Mouse (Mus musculus) hindbrain, embryonic 14.5 days (tissue): ENCODE results near the gene Adh6a. TPM values are rescaled to one million over a fixed set of nuclear protein-coding genes. Genes with fewer than 3 reads are reported as not detected.

Experiments
- ATAC-seq: fragments of 200-750 bp; cut with Nextera tagmentation; 2 replicates; pipeline ENCODE4 v1.8.0; 2017; ENCODE audit warnings: moderate number of reproducible peaks, mild to moderate bottlenecking, moderate TSS enrichment, moderate library complexity; ENCODE audit not compliant: low FRiP score
- DNase-seq: peaks from one replicate; pipeline ENCODE4 v3.0.0-alpha.2; 2015; ENCODE audit warnings: low spot score
- H3K27ac ChIP-seq: fragments of 300-500 bp; sonication (generic); 2 replicates; pipeline ENCODE4 v1.5.1; 2014; ENCODE audit warnings: mild to moderate bottlenecking, moderate library complexity
- H3K27me3 ChIP-seq: fragments of 300-500 bp; sonication (generic); 2 replicates; pipeline ENCODE4 v1.6.1; 2014; ENCODE audit warnings: mild to moderate bottlenecking, low read length, mixed read lengths; ENCODE audit not compliant: control insufficient read depth, insufficient read depth
- H3K36me3 ChIP-seq: fragments of 300-500 bp; sonication (generic); replicated peaks from 2 replicates; pipeline ENCODE4 v1.6.1; 2014; ENCODE audit not compliant: control insufficient read depth, insufficient read depth
- H3K4me1 ChIP-seq: fragments of 300-500 bp; sonication (generic); replicated peaks from 2 replicates; pipeline ENCODE4 v1.6.1; 2014; ENCODE audit warnings: antibody characterized with exemption, low read length, mixed read lengths; ENCODE audit not compliant: control insufficient read depth, insufficient read depth
- H3K4me2 ChIP-seq: fragments of 300-500 bp; sonication (generic); replicated peaks from 2 replicates; pipeline ENCODE4 v1.6.1; 2014; ENCODE audit warnings: mild to moderate bottlenecking, moderate library complexity
- H3K4me3 ChIP-seq: fragments of 300-500 bp; sonication (generic); replicated peaks from 2 replicates; pipeline ENCODE4 v1.5.1; 2014; ENCODE audit warnings: mild to moderate bottlenecking, low read length
- H3K9ac ChIP-seq: fragments of 300-500 bp; sonication (generic); 2 replicates; pipeline ENCODE4 v1.6.1; 2014
- H3K9me3 ChIP-seq: fragments of 300-500 bp; sonication (generic); 2 replicates; pipeline ENCODE4 v1.6.1; 2016; ENCODE audit warnings: low read length; ENCODE audit not compliant: control insufficient read depth
- WGBS: fragments of 180-500 bp; shearing (Covaris S2); extraction: QIAGEN DNeasy Blood & Tissue Kit; methylation state at CpG from one replicate; pipeline ENCODE4 v1.1.7; 2014; 5-methylcytosine and 5-hydroxymethylcytosine counted together
- polyA plus RNA-seq: library from polyadenylated mRNA; unstranded; fragments of >200 nt; fragmentation: Nextera tagmentation; extraction: Ambion mirVana; gene quantifications from 2 replicates; pipeline ENCODE4 v1.2.1, GENCODE M21; 2014

Adh6a gene
- not detected in 2 replicates for polyA plus RNA-seq

DNA sequence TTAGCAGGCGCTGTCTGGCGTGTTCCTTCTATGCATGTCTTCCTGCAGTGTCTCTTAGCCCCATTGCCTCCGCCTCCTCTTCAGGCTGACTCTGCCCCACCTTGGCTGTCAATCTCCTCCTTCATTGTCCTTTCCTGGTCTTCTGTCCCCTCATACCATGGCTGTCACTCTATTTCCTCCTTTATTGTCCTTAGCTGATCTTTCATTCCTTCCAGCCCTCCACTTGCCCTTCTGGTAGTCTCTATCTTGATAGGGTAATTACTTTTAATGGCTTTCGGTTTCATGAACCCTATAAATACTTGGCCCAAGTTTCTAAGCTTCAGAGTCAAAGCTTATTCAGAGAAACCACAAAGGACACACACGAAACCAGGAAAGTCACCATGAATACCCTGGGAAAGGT is at the start of gene Adh6a:
Adh6a (plus strand) TSS at position 322 of the 400 bp plus-strand sequence.
- WGBS: 82% methylated on average over 5 of the region's 5 CpGs
- H3K27me3 ChIP-seq: no peaks in the 10 kb centered on the region
- H3K27ac ChIP-seq: no peak within 1 kb of the TSS
- no peak within 1 kb of the TSS for H3K4me2 ChIP-seq
- no peak within 1 kb of the TSS for H3K4me3 ChIP-seq
- no peaks in the 10 kb centered on the region for H3K4me1 ChIP-seq
- no peaks in the 10 kb centered on the region for H3K9me3 ChIP-seq
- ATAC-seq: no peak
- no peak for DNase-seq
- H3K9ac ChIP-seq: no peak within 1 kb of the TSS
- no peaks in the 10 kb centered on the region for H3K36me3 ChIP-seq

DNA sequence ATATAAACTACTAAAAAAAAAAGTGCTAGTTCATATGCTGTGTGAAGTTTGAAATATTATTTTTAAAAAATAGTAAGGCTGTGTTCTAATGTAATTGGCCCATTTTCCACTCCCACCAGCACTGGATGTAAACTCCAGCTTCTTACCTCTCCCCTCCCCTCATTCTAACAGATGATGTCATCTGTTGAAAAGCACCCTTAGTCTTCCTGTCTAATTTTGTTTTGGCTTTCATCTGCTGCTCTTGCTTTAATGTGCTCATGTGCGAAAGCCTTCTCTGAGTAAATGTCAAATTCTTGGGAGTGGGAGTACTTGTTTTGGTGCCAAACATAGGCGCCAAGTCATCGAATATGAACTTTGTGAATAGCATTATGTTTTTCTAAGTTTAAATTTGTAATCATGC is 48.4 kb upstream of the Adh6a start:
- H3K9me3 ChIP-seq: no peaks in the 10 kb centered on the region
- DNase-seq: no peak
- 80% methylated on average over 3 of the region's 3 CpGs for WGBS

DNA sequence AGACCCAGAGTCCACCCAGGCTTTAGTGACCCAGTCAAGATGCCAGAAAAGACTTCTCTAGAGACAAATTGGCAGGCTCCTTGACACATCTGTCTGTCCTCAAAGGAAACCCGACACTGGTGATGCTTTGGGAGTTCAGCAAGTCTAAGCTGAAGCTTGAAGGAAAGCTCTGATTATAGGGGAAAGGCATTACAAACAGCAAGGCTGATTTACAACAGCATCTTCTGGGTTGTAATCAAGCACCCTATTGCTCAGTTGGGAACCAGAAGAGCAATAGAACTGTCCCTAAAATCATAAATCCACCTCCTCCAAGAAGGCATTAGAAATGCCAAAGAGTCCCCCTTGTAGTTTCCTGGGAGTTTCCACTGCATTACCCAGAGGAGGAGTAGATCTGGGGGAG is 42.6 kb upstream of the Adh6a start:
- DNase-seq (no peak), ATAC-seq (no peak)
- 57% methylated on average over 1 of the region's 1 CpGs for WGBS
- H3K4me2 ChIP-seq: no peak overlapping the region
- H3K27me3 ChIP-seq: no peaks in the 10 kb centered on the region
- no peaks in the 10 kb centered on the region for H3K9me3 ChIP-seq
- H3K4me3 ChIP-seq: no peak overlapping the region
- H3K9ac ChIP-seq: no peak overlapping the region
- no peak overlapping the region for H3K27ac ChIP-seq
- no peaks in the 10 kb centered on the region for H3K4me1 ChIP-seq
- H3K36me3 ChIP-seq: no peaks in the 10 kb centered on the region

More for the DNA sequence above, 48.4 kb upstream of the Adh6a start:
- no peak overlapping the region for H3K9ac ChIP-seq
- no peak overlapping the region for H3K4me2 ChIP-seq
- H3K27ac ChIP-seq: no peak overlapping the region
- no peaks in the 10 kb centered on the region for H3K4me1 ChIP-seq
- no peaks in the 10 kb centered on the region for H3K36me3 ChIP-seq
- H3K27me3 ChIP-seq: no peaks in the 10 kb centered on the region
- no peak overlapping the region for H3K4me3 ChIP-seq
- ATAC-seq: no peak

DNA sequence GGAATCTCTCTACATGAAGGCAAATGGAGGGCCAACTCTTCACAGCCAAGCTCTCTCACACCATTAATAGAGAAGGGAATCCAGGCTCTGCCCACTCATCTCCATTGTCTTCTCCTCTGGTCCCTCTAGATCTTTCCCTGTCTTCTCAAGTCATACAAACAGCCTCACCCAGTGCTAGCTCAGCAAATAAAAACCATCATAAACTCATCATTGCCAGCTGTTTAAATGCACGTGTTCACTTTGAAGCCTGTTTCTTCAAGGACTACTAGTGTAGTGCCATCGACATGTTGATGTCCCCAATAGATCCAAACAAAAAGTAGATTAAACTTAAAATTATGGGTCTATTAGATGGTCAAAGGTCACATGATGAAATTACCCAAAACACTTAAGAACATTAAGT is 41.8 kb upstream of the Adh6a start:
- H3K4me2 ChIP-seq: no peak overlapping the region
- H3K36me3 ChIP-seq: no peaks in the 10 kb centered on the region
- WGBS: 94% methylated on average over 2 of the region's 2 CpGs
- no peak overlapping the region for H3K9ac ChIP-seq
- H3K4me1 ChIP-seq: no peaks in the 10 kb centered on the region
- H3K27ac ChIP-seq: no peak overlapping the region
- no peak overlapping the region for H3K4me3 ChIP-seq
- no peaks in the 10 kb centered on the region for H3K9me3 ChIP-seq
- DNase-seq (no peak), ATAC-seq (no peak)
- no peaks in the 10 kb centered on the region for H3K27me3 ChIP-seq

DNA sequence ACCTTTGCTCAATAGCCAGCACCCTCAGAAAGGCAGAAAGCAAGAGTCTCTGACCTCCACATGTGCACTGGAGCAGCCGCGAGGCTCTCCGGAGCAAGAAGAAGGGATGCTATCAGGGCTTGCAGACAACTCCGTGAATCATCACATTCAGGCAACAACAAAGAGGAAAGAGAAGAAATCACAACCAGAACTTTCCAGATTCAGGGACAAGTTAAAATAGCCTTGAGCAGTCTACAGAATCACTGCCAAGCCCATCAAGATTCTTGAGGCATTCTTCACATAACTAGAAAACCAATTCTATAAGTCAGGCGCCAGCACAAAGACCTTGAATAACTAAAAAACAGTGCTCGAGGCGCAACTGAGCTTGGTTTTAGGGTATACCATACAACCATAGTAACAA is 40.0 kb upstream of the Adh6a start:
- DNase-seq: no peak
- Histone ChIP-seq H3K27me3 (no peaks in the 10 kb centered on the region), H3K36me3 (no peaks in the 10 kb centered on the region), H3K9ac (no peak overlapping the region), H3K4me3 (no peak overlapping the region), H3K4me1 (no peaks in the 10 kb centered on the region), H3K9me3 (no peaks in the 10 kb centered on the region), H3K4me2 (no peak overlapping the region), H3K27ac (no peak overlapping the region)
- no peak for ATAC-seq
- WGBS: 90% methylated on average over 7 of the region's 7 CpGs

DNA sequence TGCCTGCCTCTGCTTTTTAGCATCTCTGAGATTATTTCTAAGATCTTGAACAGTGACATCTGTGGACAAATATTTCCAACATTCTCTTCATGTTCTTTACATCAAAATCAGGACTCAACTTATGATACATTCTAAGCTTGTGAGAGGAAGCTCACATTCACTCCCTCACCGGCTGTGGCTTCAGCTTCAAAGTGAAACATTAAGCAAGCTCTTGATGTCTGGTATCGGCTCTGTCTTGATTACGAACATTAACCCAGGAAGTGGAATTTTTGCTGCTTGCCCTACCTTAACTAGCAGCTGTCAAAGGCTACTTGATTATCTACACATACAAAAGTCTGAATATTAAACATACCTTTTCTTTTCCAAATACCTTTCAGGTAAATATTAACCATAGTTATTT is 38.0 kb upstream of the Adh6a start:
- DNase-seq (no peak), ATAC-seq (no peak)
- Histone ChIP-seq H3K4me1 (no peaks in the 10 kb centered on the region), H3K36me3 (no peaks in the 10 kb centered on the region), H3K27me3 (no peaks in the 10 kb centered on the region), H3K27ac (no peak overlapping the region), H3K9ac (no peak overlapping the region), H3K4me2 (no peak overlapping the region), H3K9me3 (no peaks in the 10 kb centered on the region), H3K4me3 (no peak overlapping the region)
- whole genome bisulfite sequencing: 93% methylated on average over 3 of the region's 3 CpGs

DNA sequence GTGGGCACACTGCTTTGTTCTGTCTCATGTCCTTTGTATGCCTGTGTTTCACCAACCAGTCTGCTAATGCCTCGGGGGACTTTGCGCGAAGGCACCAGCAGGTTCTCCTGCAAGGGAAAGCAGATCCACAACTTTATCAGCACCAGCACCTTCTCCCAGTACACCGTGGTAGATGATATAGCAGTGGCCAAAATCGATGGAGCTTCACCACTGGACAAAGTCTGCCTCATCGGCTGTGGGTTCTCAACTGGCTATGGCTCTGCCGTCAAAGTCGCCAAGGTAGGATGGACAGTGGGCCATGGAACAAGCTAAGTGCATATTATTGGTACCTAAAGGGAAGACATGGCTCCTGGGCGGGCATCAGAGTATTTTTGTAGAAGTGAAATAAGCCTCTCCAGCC is 30.5 kb upstream of the Adh6a start:
- H3K4me1 ChIP-seq: no peaks in the 10 kb centered on the region
- no peak overlapping the region for H3K4me3 ChIP-seq
- WGBS: 67% methylated on average over 9 of the region's 9 CpGs
- H3K9ac ChIP-seq: no peak overlapping the region
- no peak for ATAC-seq
- no peak for DNase-seq
- no peaks in the 10 kb centered on the region for H3K27me3 ChIP-seq
- H3K4me2 ChIP-seq: no peak overlapping the region
- no peaks in the 10 kb centered on the region for H3K9me3 ChIP-seq
- no peaks in the 10 kb centered on the region for H3K36me3 ChIP-seq
- H3K27ac ChIP-seq: no peak overlapping the region

DNA sequence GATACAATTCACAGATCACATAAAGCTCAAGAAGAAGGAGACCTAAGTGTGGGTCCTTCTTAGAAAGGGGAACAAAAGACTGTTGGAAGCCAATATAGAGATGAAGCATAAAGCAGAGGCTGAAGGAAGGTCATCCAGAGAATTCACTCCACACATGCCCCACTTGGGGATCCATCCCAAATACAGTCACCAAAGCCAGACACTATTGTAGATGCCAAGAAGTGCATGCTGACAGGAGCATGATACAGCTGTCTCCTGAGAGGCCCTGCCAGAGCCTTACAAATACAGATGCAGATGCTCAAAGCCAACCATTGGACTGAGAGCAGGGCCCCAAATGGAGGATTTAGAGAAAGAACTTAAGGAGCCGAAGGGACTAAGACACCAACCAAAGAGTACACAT is 29.3 kb upstream of the Adh6a start:
- WGBS: 100% methylated on average over 1 of the region's 1 CpGs
- DNase-seq: no peak
- Histone ChIP-seq H3K36me3 (no peaks in the 10 kb centered on the region), H3K4me3 (no peak overlapping the region), H3K4me1 (no peaks in the 10 kb centered on the region), H3K9me3 (no peaks in the 10 kb centered on the region), H3K27me3 (no peaks in the 10 kb centered on the region), H3K27ac (no peak overlapping the region), H3K9ac (no peak overlapping the region), H3K4me2 (no peak overlapping the region)
- ATAC-seq: no peak

DNA sequence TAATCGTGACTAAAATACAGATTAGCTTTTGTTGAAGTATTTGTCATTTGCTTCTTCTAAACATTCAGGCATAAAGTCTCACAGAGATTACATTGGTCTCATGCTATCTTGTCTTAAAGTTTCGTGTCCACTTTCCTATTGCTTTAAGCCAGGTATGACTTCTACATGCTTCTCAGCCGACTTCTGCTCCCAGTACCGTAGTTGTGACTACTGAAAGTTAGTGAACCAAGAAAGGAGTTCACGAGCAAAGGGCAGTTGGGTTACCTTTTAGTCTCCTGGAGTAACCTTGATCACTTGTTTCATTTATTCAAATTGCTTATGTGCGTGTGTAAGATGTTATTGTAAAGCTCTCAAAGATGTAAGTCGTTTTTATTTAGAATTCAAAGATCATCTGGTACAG is 27.1 kb upstream of the Adh6a start:
- Histone ChIP-seq H3K4me1 (no peaks in the 10 kb centered on the region), H3K9ac (no peak overlapping the region), H3K4me3 (no peak overlapping the region), H3K36me3 (no peaks in the 10 kb centered on the region), H3K27me3 (no peaks in the 10 kb centered on the region), H3K9me3 (no peaks in the 10 kb centered on the region), H3K4me2 (no peak overlapping the region), H3K27ac (no peak overlapping the region)
- WGBS: 88% methylated on average over 7 of the region's 7 CpGs
- DNase-seq (no peak), ATAC-seq (no peak)

DNA sequence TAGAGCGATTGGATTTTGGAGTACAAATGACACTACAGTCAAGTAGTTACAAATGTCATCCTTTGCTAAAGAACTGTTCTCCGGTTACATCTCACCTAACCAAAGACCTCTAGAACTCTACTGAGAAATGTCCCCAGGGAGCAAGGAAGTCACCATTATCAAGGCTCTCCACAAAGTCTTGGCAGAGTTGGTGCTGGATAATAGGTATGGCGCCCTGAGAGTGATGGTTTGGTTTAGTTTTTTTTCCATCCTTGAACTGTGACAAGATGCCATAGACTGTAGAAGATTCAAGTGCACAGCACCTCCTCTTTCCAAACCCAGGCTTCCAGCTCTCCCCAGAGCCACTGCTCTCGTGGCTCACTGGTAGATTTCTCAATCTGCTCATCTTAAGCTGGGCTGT is 25.4 kb upstream of the Adh6a start:
- Histone ChIP-seq H3K27ac (no peak overlapping the region), H3K4me1 (no peaks in the 10 kb centered on the region), H3K9ac (no peak overlapping the region), H3K9me3 (no peaks in the 10 kb centered on the region), H3K4me2 (no peak overlapping the region), H3K4me3 (no peak overlapping the region), H3K27me3 (no peaks in the 10 kb centered on the region), H3K36me3 (no peaks in the 10 kb centered on the region)
- WGBS: 88% methylated on average over 4 of the region's 4 CpGs
- no peak for ATAC-seq
- no peak for DNase-seq
